Mouse (Mus musculus): ENCODE results near the gene Pfn1. TPM values are rescaled to one million over a fixed set of nuclear protein-coding genes. Genes with fewer than 3 reads are reported as not detected.

The Pfn1 gene
- total and polyA plus RNA-seq, 2 experiments = 132 to 583 TPM

- peaks cover 30% of the 10 kb centered on the region for H3K79me2 ChIP-seq (ENCODE audit: control insufficient read depth, insufficient read depth, low read length)
- TF ChIP-seq POLR2A (IDR thresholded peaks at IDR 0.05; ENCODE audit: extremely low read depth, insufficient read depth, low read length) (no peak), CTCF (IDR thresholded peaks at IDR 0.05; ENCODE audit: low read depth, low read length) (no peak)
- 20% methylated on average over 6 of the region's 6 CpGs for WGBS
- H3K27ac ChIP-seq (replicated peaks; ENCODE audit: insufficient read depth, low read depth, low read length) = peak overlapping the region; percentile 42
- DNase-seq (ENCODE audit: extremely low read depth, low read depth, low spot score) = no peak
- H3K4me3 ChIP-seq (ENCODE audit: insufficient read depth, low read depth, low read length) = peak overlapping the region; percentile 96
- peaks cover 36% of the 10 kb centered on the region for H3K36me3 ChIP-seq (ENCODE audit: control insufficient read depth, insufficient read depth, low read length)
- H3K27me3 ChIP-seq (ENCODE audit: control insufficient read depth, insufficient read depth, low read length) = no peaks in the 10 kb centered on the region
- peak overlapping the region; percentile 98 for H3K9ac ChIP-seq (ENCODE audit: low read depth, low read length)
- peaks cover 23% of the 10 kb centered on the region for H3K4me1 ChIP-seq (ENCODE audit: control insufficient read depth, insufficient read depth, low read length)
These were observed 1.5 kb downstream of the Pfn1 start for GRCm38 (mm10) chr11:70652884-70653344.

GRCm38 (mm10) chr11:70652029-70652883 is 2.2 kb downstream of the Pfn1 start:
- H3K79me2 ChIP-seq (ENCODE audit: control insufficient read depth, insufficient read depth, low read length) = peaks cover 34% of the 10 kb centered on the region
- H3K4me3 ChIP-seq (ENCODE audit: insufficient read depth, low read depth, low read length) = peak overlapping the region; percentile 96
- DNase-seq (ENCODE audit: extremely low read depth, low read depth, low spot score) = no peak
- TF ChIP-seq CTCF (IDR thresholded peaks at IDR 0.05; ENCODE audit: low read depth, low read length) (no peak), POLR2A (IDR thresholded peaks at IDR 0.05; ENCODE audit: extremely low read depth, insufficient read depth, low read length) (no peak)
- 22% methylated on average over 12 of the region's 12 CpGs for WGBS
- H3K27ac ChIP-seq (replicated peaks; ENCODE audit: insufficient read depth, low read depth, low read length) = peak overlapping the region; percentile 42
- H3K36me3 ChIP-seq (ENCODE audit: control insufficient read depth, insufficient read depth, low read length) = peaks cover 36% of the 10 kb centered on the region
- peaks cover 23% of the 10 kb centered on the region for H3K4me1 ChIP-seq (ENCODE audit: control insufficient read depth, insufficient read depth, low read length)
- H3K27me3 ChIP-seq (ENCODE audit: control insufficient read depth, insufficient read depth, low read length) = no peaks in the 10 kb centered on the region
- H3K9ac ChIP-seq (ENCODE audit: low read depth, low read length) = peak overlapping the region; percentile 98

GRCm38 (mm10) chr11:70651391-70651790 is 3.1 kb downstream of the Pfn1 start:
- no peak overlapping the region for H3K9ac ChIP-seq (ENCODE audit: low read depth, low read length)
- 40% methylated on average over 2 of the region's 2 CpGs for WGBS
- peaks cover 21% of the 10 kb centered on the region for H3K4me1 ChIP-seq (ENCODE audit: control insufficient read depth, insufficient read depth, low read length)

GRCm38 (mm10) chr11:70650322-70651175 is 3.9 kb downstream of the Pfn1 start:
- peaks cover 36% of the 10 kb centered on the region for H3K36me3 ChIP-seq (ENCODE audit: control insufficient read depth, insufficient read depth, low read length)
- H3K27me3 ChIP-seq (ENCODE audit: control insufficient read depth, insufficient read depth, low read length) = no peaks in the 10 kb centered on the region
- no peak overlapping the region; the same call in 1 of the 2 replicates for H3K9ac ChIP-seq (ENCODE audit: low read depth, low read length)
- H3K4me3 ChIP-seq (ENCODE audit: insufficient read depth, low read depth, low read length) = no peak overlapping the region
- DNase-seq (ENCODE audit: extremely low read depth, low read depth, low spot score) = no peak
- no peak overlapping the region for H3K27ac ChIP-seq (replicated peaks; ENCODE audit: insufficient read depth, low read depth, low read length)
- TF ChIP-seq POLR2A (IDR thresholded peaks at IDR 0.05; ENCODE audit: extremely low read depth, insufficient read depth, low read length) = no peak
- no peak for TF ChIP-seq CTCF (IDR thresholded peaks at IDR 0.05; ENCODE audit: low read depth, low read length)
- WGBS = 71% methylated on average over 12 of the region's 12 CpGs
- peaks cover 39% of the 10 kb centered on the region for H3K79me2 ChIP-seq (ENCODE audit: control insufficient read depth, insufficient read depth, low read length)
- peaks cover 29% of the 10 kb centered on the region for H3K4me1 ChIP-seq (ENCODE audit: control insufficient read depth, insufficient read depth, low read length)

More at GRCm38 (mm10) chr11:70651391-70651790, 3.1 kb downstream of the Pfn1 start:
- Histone ChIP-seq H3K27me3 (ENCODE audit: control insufficient read depth, insufficient read depth, low read length) (no peaks in the 10 kb centered on the region), H3K4me3 (ENCODE audit: insufficient read depth, low read depth, low read length) (no peak overlapping the region), H3K27ac (replicated peaks; ENCODE audit: insufficient read depth, low read depth, low read length) (no peak overlapping the region), H3K36me3 (ENCODE audit: control insufficient read depth, insufficient read depth, low read length) (peaks cover 36% of the 10 kb centered on the region), H3K79me2 (ENCODE audit: control insufficient read depth, insufficient read depth, low read length) (peaks cover 38% of the 10 kb centered on the region)
- TF ChIP-seq POLR2A (IDR thresholded peaks at IDR 0.05; ENCODE audit: extremely low read depth, insufficient read depth, low read length) (no peak), CTCF (IDR thresholded peaks at IDR 0.05; ENCODE audit: low read depth, low read length) (no peak)
- no peak for DNase-seq (ENCODE audit: extremely low read depth, low read depth, low spot score)

- Histone ChIP-seq H3K36me3 (ENCODE audit: control insufficient read depth, insufficient read depth, low read length) (peaks cover 38% of the 10 kb centered on the region), H3K27me3 (ENCODE audit: control insufficient read depth, insufficient read depth, low read length) (no peaks in the 10 kb centered on the region), H3K9ac (ENCODE audit: low read depth, low read length) (no peak overlapping the region), H3K27ac (replicated peaks; ENCODE audit: insufficient read depth, low read depth, low read length) (peak overlapping the region; percentile 13; the same call in 1 of the 2 replicates), H3K79me2 (ENCODE audit: control insufficient read depth, insufficient read depth, low read length) (peaks cover 37% of the 10 kb centered on the region), H3K4me3 (ENCODE audit: insufficient read depth, low read depth, low read length) (no peak overlapping the region), H3K4me1 (ENCODE audit: control insufficient read depth, insufficient read depth, low read length) (peaks cover 29% of the 10 kb centered on the region)
- no peak for DNase-seq (ENCODE audit: extremely low read depth, low read depth, low spot score)
- whole genome bisulfite sequencing = 52% methylated on average over 8 of the region's 8 CpGs
- TF ChIP-seq CTCF (IDR thresholded peaks at IDR 0.05; ENCODE audit: low read depth, low read length) = no peak
These were observed 5.2 kb downstream of the Pfn1 start for GRCm38 (mm10) chr11:70649185-70649734.

Measured in liver, adult 2 months (tissue).